Mouse (Mus musculus) ovary, postnatal 36 days (tissue): ENCODE data around the gene Ttc28.
"Not testable (repeated sequence)": the region's sequence is repeated elsewhere in the genome, so short reads cannot be mapped to it uniquely, and the experiment has no call there.

Experiments
- DNase-seq: peaks from one replicate; pipeline ENCODE4 v3.0.0; 2022; ENCODE audit warnings: low spot score, mixed read lengths

The Ttc28 gene

DNA sequence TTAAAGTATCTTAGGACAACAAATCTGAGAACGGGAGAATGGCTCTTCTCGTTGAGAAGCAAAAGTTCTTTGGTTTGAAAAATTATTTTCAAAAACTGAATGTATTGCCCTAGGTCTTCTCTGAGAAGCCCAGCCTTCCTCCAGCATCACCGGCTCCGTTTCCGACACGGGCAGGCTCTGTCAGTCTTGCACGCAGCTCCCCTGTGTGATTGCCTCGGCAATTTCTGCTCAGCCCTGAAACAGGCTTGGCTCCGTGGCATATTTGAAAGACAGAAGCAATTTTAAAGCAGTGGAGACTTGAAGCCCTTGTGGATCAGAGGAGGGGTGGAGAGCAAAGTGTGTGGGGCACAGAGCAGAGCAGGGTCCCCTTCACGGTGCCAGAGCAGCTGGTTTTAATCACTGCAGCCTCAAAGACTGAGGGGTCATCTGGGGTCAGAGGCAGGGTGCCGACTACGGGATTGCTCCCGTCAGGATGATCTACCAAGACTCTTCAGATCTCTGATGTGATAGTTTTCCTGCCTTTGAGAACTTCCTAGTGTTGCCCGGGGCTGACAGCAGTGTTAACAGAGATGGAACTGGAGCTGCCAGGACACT, 363.9 kb downstream of the Ttc28 start:
- no peak for DNase-seq

DNA sequence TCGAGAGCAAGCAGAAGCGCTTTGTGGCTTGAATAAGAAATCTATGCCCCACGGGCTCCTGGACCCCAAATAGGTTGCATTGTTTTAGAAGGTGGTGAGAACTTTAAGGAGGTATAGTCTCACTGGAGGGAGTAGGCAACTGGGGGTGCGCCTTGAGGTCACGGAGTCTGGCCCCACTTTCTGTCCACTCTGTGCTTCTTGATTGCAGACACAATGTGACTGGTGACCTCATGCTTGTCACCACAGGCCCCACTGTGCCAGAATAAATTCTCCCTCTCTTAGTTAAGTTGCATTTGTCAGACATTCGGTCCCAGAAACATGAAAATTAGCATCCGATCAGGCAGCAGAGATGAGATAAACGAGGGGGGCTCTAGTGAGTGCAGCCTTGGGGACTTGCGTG, 364.5 kb downstream of the Ttc28 start:
- no peak for DNase-seq

DNA sequence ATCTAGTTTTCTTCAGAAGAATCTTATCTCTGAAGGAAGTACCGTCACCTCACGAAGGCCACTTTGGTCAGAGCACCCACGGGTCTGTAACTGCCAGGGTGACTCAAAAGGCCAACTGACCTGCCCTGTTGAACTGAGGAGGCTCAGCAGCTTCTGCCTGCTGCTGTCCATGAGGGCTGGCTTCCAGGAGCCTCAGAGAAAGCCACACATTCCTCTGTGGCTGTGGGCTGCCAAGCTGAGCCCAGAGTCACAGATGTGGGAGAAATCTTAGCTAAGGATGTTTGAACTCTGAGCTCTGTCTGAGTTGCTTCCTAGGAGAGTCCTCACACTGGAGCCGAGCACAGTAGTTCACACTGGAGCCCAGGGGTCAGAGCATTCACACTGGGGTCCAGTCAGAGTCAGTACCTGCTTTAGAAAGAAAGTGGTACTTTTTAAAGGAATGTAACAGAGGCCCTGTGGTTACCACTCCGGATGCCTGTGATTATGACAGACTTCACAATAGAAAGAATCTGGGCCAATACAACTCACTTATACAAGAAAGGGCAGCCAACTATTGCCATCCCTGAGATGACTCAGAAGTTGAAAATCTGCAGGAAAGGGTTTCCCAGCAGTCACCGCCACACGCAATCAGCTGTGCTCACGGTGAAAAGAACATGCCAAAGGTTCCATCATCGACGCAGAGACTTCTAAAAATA, 368.1 kb downstream of the Ttc28 start:
- DNase-seq, result no peak

DNA sequence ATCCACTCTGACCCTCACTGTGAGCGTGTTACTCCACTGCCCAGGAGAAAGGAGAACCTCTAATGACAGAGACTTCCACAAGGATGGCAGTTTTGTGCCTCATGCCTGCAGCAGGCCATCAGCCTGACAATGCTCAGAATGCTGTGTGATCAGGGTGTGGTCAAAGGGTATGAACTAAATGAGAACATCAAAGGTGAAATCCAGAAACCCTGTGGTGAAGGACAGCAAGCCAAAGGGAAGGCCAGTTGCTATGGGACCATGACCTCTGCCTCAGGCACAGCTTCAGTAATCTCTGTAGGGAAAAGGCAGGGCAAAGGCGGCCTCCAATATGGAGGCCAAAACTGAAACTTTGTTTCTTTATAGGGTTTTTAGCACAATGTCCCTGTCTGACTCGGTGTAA, 372.5 kb downstream of the Ttc28 start:
- no peak for DNase-seq

DNA sequence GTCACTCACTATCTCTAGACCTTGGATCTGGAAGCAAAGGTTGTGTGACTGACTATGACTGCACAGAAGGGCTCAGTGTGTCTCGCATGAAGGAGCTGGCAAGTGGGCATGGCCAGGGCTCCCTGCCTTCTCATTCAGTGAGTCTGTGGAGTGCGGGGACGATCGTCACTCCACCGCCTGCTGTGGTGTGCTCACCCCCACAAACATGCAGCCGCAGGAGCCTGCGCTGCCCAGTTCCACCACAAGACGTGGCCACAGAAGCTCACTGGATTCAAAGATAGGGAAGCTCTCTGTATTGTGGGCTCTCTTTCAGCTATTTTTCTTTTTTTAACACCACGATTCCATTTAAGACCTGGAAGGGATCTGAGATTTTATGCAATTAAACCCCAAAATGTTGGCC, 374.8 kb downstream of the Ttc28 start:
- DNase-seq, result no peak

DNA sequence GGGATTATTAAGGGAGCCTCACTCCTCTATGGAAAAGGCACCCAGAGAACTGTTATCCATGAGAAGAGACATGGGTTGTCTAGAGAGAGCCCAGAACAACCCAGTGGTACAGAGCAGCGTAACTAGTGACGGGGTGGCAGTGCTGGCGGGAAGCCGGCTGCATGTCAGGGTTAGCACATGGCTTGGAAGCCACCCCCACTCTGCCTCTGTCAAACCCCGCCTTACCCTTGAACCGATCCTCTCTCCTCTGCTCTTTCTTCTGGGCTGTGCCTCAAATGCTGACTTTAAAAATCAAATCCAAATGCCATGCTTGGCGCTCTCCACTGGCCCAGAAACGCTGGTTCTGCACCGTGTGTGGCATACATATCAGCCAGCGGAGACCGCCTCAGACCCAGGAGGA, 375.2 kb downstream of the Ttc28 start:
- no peak for DNase-seq

DNA sequence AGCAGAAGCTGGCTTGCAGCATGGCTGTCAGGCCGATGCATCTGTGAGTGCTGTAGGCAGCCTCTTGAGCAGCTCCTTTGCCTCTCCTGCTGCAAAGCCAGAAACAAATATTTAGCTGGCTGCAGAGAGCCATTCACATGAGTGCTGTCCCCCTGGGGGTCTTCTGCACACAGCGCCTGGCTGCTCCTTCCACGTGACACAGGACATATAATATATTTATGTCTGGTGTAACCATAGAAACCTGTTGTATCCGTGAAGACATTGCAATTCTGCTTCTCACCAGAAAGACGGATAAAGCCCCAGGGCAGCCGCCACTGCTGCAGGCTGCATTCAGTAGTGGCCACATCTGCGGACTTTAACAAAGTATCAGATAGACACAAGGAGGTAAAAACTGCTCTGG, 376.6 kb downstream of the Ttc28 start:
- no peak for DNase-seq

DNA sequence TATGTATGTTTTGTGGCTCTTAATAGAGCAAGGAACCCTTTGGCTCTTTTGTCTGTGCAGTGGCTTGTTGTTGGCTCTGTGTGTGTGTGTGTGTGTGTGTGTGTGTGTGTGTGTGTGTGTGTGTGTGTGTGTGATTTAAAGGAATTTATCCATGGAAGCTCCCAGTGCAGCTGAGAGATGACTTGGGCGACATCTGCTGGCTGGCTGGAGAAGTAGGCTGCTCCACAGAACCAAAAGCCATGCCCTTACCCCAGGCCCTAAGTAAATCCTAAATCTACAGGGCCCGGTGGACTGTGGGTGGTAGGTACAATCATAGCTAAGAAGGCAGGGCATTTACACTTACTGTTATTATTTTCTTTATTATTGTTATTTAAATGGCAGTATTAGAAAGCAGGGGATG, 377.5 kb downstream of the Ttc28 start:
- DNase-seq, result peak; percentile 63

DNA sequence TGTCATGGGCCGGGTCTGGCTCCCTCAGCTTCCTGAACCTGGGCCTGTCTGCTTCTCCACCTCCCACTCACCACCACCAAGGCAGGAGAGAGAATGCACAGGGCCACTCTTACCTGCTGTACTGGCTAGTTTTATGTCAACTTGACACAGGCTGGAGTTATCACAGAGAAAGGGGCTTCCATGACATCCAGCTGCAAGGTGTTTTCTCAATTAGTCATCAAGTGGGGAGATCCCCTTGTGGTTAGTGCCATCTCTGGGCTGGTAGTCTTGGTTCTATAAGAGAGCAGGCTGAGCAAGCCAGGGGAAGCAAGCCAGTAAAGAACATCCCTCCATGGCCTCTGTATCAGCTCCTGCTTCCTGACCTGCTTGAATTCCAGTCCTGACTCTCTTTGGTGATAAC, 381.6 kb downstream of the Ttc28 start:
- DNase-seq, result not testable (repeated sequence)

DNA sequence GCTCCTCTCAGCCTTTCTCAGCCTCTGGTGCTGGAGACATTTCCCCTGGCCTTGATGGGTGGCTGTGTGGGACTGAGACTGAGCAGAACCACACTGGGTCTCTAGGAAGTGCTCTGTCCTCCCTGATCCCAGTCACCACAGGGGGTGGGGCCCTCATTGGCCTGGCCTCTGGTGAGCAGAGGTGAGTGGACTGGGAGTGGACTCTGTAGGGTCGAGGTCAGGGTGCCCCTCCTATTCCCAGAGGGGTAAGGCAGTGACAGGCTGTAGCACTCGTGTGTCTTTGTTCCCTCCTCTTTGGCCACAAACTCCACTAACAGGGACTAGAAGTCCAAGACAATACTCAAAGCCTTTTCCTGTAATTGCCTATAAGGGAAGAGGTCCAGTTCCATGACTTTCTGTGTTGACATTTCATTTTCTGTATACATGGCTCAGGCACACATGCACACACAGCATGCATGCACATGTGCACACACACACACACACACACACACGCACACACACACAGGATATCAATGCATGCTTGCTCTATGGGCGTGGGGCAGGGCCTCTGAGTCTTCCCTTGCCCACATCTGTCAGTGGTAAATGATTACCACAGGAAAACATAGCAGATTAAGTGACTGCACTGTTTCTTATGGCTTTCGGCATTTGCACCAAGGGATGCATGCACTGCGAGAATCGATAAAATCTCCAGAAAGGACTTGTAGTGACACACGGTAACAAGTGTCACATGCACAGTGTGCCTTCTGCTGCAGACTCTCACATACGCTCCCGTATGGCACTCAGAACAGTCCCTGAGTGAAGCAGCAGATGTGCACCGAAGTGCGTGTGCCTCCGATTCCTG, 382.4 kb downstream of the Ttc28 start:
- no peak for DNase-seq

DNA sequence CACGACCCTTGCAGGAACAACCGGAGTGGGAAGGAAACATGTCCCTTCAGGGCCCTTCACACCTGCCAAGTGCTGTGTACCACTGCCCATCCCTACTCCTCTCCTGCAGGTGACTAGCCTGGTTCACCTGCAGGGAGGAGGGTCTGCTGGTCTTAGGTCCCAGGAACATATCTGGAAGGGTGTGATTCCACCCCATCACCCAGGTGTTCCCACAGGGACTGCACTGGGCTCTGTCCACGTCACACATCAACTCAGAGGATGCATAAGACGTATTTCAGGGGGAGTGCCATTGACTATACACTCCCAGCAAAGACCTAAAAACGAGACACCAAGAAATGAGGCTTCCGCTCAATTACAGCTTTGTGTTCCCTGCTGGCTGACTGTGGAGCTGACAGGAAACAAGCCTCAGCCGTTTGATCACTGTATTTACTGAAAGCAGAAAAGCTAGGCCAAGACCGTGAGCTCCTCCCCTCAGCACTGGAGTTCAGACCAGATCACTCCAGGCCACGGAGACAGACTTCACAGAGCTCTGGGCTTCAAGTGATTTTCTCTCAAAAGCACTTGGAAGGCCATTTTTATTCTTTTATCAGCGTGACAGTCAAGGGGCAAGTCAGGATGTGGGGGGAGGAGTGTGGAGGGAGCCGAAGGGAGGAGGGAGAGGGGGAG, 383.1 kb downstream of the Ttc28 start:
- no peak for DNase-seq

DNA sequence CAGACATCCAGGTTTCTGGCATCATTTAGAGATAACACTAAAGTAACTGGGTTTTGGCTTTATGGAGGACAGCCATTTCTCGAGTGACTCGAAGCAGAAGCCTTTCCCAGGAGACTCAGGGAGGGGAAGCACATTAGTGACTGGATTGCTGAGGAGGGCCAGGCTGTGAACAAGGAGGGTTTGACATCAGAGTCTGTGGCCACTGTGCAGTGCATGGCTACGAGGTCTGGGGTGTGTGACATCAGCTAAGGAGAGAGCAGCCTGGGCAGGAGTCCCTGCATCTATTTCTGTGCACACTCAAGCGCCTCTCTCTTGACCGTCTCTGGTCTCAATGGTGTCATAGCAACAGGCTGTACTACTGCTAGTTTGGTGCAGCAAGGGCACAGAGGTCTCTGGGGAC, 383.8 kb downstream of the Ttc28 start:
- no peak for DNase-seq

DNA sequence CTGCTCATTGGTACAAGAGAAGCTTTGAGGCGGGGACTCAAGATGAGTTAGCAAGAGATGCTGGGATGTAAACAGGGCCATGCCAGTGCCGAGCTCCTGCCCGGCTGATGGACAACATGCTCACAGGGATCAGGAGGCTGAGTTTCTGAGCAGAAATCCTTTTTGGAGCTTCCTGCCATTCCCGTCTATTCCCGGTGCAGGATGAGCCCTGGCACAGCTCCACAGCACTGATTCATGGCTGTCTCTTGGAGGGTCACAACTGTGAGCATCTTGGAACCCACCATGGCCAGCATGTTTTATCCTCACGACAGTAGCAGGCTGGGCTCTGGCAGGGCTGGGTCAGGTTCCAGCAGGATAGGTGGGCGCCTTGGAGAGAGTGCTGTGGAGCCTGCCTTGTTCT, 384.9 kb downstream of the Ttc28 start:
- no peak for DNase-seq

DNA sequence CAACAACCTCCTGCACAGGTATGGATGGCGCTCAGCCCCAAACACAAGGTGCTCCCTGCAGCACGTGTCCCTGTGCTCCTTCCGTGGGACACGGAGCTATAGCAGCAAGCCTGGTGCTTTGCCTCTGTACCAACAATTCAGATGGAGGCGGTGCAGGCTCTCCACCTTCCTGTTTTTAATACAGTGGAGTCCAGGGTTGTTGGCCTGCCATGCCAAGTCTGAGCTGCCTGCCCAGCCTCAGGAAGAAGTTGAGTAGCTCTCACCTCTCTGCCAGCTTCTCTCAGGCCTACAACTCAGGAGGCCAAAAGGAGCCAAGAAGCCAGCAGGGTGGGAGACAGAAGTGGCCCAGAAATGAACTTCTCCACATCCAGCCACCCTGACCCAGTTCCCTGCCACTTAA, 387.1 kb downstream of the Ttc28 start:
- DNase-seq, result no peak

DNA sequence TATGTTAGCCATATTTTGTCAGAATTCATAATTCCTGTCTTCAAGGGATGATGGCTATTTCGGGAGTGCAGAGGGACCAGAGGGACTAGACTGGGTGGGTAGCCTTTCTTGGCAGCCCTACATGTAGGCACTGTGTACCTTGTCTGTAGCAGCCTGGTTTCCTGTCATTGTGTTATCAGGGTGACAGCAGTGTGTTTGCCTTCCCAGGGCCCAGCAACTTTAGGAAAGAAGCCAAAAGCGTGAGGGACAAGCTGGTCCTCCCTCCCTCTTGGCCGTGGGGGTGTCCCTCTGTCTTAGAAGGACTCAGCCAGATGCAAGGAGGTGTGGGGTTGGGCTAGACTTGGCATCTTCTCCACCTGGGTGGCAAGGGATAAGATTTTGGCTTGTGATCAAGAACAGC, 387.5 kb downstream of the Ttc28 start:
- no peak for DNase-seq

DNA sequence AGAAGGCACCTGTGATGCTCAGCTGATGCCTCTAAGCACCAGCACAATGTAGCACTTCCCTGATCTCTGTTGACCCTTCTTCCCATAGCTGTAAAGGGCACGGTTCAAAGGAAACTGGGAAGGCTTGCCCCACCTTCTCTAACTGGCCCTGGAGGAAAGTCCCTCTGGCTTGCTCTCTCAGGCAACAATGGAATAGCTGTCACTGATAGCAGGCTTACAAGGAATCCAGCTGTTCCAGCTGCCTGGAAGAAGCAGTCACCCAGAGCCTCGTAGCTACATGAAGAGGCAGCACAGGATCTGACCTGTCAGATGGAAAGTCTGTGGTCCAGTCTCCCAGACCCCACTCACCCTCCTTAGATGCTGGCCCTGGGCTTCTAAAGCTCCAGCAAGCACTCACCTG, 389.2 kb downstream of the Ttc28 start:
- no peak for DNase-seq

DNA sequence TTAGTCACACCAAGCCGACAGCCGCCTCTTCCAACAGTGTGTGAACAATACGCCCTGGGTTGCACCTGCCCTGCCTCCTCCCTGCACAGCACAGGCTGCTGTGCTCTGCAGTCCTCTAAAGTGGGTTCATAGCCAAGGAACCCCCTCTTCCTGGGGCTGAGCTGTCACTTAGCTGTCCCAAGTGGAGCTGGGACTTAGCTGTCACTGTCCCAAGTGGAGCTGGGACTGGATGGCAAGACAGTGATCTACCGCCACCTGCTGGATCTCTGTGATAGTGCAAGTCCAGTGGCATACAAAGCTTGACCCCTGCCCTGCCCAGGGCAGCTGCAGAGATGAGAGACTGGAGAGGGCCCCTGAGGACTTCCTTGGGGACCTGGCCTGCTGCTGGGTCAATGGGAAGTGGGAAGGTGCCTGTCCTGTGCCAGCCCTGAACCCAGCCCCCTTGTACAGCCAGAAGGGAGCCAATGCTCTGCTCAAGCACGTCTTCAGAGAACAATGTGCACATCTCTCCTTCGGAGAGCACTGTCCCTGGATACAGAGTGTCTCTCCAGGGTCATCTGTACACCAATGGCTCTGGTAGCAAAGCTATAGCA, 390.1 kb downstream of the Ttc28 start:
- peak; percentile 62 for DNase-seq

DNA sequence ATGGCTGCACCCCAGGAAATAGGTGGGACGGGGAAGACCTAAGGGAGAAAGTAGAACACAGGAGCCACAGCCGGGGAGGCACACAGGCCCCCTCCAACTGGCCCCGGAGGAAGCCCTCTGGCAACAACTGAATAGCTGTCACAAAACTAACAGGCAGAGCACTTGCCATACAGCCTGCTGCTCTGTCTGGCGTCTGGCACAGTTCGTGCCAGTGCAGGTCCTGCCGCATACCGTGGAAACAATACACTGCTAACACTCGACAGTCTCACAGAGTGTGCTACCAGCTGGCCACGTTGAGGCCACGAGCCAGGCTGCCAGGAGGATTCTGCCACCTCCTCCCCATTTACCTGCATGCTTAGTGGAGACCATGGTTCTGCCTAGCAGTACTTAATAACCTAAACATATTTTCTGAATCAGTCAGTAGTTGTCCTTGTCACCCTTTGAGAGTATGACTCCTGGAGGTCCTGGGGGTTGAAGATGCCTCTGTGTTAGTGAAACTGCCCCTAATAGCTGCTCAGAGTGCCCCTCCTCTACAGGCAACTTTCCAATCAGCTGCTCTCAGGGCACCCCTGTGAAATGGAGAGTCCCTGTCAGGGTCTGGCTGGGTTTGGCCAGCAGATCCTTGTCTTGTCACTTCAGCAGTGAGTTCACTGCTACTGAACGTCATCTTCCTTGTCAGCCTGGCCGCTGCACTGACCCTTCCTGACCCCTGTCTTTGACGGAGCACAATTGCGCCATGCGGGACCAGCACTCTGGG, 390.8 kb downstream of the Ttc28 start:
- DNase-seq, result no peak

DNA sequence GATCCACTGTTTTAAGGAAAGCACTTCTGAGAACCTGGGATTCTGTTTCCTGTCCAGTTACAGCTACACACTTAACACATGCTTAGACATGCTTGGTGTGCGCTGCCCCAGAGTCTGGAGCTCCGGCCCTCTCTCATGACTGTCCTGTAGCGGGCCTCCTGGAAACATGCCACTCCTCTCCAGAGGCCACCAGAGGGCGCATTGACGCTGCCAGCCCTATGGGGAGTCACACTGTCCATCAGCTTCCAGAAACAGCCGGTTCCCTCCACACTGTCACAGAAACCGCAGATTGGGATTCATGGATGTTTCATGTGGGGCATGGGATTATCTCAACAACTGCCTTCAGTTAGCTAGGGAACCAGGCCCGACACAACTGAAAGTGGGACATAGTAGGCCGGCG, 394.0 kb downstream of the Ttc28 start:
- peak; percentile 83 for DNase-seq

DNA sequence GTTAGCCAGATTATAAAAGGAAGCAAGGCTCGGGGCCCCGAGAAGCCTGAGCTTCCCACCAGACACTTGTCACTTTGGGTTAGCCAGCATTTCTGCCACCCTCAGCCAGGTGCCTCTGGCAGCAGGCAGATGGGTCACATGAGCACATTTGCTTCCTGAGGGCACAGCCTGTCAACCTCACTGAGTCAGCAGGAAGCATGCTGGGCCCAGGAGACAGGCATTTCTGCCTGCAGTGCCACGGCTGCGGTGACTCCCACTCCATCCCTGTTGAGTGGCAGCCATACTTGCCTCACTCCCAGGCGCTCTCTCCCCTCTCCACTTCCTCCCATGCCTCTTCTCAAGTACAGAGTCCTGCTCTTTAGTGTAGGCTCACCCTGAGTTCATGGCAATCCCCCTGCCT, 395.3 kb downstream of the Ttc28 start:
- DNase-seq, result no peak

DNA sequence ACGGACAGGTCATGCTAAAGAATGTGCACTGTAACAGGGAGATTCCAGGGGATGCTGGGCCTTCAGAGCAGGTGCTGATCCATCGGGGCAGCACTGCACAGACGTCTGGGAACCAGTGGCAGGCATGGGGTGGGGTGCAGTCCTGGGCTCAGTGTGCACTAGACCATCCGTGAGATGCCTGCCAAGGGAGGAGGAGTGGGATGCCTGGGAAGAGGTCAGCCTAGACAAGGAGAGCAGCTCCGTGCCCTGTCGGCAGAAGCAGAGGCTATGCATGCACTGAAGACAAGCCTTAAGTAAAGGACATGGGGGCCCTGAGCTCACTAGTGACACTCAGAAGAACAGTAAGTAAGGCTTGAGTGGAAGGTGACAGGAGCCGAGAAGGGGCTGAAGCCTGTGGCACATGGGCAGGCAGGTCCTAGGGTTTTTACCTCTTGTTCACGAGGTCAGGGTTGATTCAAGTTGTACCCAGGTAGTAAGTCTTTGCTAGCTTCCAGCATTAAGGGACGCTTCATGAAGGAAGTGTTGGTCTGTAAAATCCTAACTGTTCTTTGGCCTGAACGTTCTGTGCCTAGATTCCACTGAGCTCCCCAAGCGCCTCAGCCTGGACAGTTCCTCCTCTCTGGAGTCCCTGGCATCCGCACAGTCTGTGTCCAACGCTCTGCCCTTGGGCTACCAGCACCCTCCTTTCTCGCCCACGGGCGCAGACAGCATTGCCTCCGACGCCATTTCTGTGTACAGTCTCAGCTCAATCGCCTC, 405.0 kb downstream of the Ttc28 start:
- no peak for DNase-seq
